Mouse (Mus musculus) spleen, adult 2 months (tissue): Measurements from ENCODE around the gene Prtn3. TPM values are rescaled to one million over a fixed set of nuclear protein-coding genes. Genes with fewer than 3 reads are reported as not detected.
"Not testable (repeated sequence)": the region's sequence is repeated elsewhere in the genome, so short reads cannot be mapped to it uniquely, and the experiment has no call there.

Experiments used
- DNase-seq, 2 experiments: peaks; one replicate each; pipeline versions ENCODE4 v3.0.0 to v3.0.0-alpha.2; 2012 to 2021; ENCODE audit warnings: low spot score in 2 of 2, low read depth in 1 of 2
- H3K27ac ChIP-seq: fragments of 200-500 bp; 2 replicates; pipeline ENCODE4 v1.5.1; 2012; ENCODE audit warnings: low read length, inconsistent platforms; ENCODE audit not compliant: insufficient read depth
- H3K27me3 ChIP-seq: fragments of 200-500 bp; 2 replicates; pipeline ENCODE4 v1.6.1; 2012; ENCODE audit warnings: mild to moderate bottlenecking, moderate library complexity, low read length, inconsistent platforms; ENCODE audit not compliant: control insufficient read depth, insufficient read depth
- H3K36me3 ChIP-seq: fragments of 200-500 bp; 2 replicates; pipeline ENCODE4 v1.6.1; 2012; ENCODE audit warnings: mild to moderate bottlenecking, low read length, inconsistent platforms; ENCODE audit not compliant: control insufficient read depth, insufficient read depth
- H3K4me1 ChIP-seq: fragments of 200-500 bp; 2 replicates; pipeline ENCODE4 v1.6.1; 2011; ENCODE audit warnings: inconsistent platforms; ENCODE audit not compliant: control insufficient read depth, insufficient read depth, insufficient read length
- H3K4me3 ChIP-seq: fragments of 200-500 bp; 2 replicates; pipeline ENCODE4 v1.5.1; 2011; ENCODE audit warnings: mild to moderate bottlenecking, inconsistent platforms; ENCODE audit not compliant: insufficient read depth, insufficient read length; ENCODE audit errors: extremely low read depth
- CTCF ChIP-seq: fragments of 200-500 bp; IDR thresholded peaks from 2 replicates; pipeline ENCODE4 v1.5.1; 2011; ENCODE audit warnings: mild to moderate bottlenecking, inconsistent platforms; ENCODE audit not compliant: insufficient read depth, insufficient read length, insufficient replicate concordance; ENCODE audit errors: extremely low read depth
- POLR2A ChIP-seq: fragments of 200-500 bp; IDR thresholded peaks from 2 replicates; pipeline ENCODE4 v1.6.1; 2011; ENCODE audit warnings: low read depth, low read length, inconsistent platforms
- WGBS: fragments of 180-500 bp; shearing (Covaris S2); methylation state at CpG from one replicate; pipeline ENCODE4 v1.1.7; 2018; 5-methylcytosine and 5-hydroxymethylcytosine counted together
- polyA plus RNA-seq: library from polyadenylated mRNA; depleted of rRNA; stranded (reverse); fragments of >200 nt; gene quantifications from 2 replicates; pipeline ENCODE4 v1.2.3, GENCODE M21; 2012

Gene Prtn3
- polyA plus RNA-seq, 1 experiment, result 25.6 TPM

DNA sequence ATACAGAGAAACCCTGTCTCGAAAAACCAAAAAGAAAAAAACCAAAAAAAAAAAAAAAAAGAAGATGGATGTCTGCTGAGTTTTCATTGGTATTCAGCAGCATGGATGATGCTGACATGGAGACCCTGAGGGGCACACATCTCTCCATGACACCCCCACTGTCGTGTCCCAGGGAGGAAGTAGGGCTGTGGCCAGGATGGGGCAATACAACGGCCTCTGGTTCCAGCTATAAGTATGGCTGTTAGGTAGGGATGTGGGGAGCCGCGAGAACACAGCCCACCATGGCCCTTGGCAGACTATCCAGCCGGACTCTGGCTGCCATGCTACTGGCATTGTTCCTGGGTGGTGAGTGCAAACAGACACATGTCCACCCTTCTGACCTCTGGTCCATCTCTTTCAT lies 11.8 kb downstream of the Prtn3 start, which contains the start of gene Elane:
TSS of gene Elane (plus strand) at position 194 of the 400 bp plus-strand sequence.
- WGBS, result 70% methylated on average over 6 of the region's 6 CpGs
- DNase-seq, result no peak
- no peak within 1 kb of the TSS for H3K4me3 ChIP-seq
- H3K27me3 ChIP-seq, result 0 out of 2 replicates have a peak, but pooled peaks cover 2% of the 10 kb centered on the region
- H3K36me3 ChIP-seq, result no peaks in the 10 kb centered on the region
- no peak for TF ChIP-seq POLR2A
- no peak for TF ChIP-seq CTCF
- H3K27ac ChIP-seq, result no peak within 1 kb of the TSS
- peaks cover 7% of the 10 kb centered on the region for H3K4me1 ChIP-seq

DNA sequence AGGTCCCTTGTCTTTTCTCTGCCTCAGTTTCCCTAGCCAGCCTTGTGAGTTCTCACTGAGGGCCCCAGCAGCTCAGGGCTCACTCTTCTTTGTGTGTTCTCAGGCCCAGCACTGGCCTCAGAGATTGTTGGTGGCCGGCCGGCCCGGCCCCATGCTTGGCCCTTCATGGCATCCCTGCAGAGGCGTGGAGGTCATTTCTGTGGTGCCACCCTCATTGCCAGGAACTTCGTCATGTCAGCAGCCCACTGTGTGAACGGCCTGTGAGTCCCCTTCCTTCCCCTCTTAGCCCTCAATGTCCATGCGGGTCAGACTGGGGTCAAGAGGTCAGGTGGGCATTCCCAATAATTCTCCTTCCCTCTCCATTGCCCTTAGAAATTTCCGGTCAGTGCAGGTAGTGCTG lies 12.3 kb downstream of the Prtn3 start:
- peaks cover 5% of the 10 kb centered on the region for H3K4me1 ChIP-seq
- 0 out of 2 replicates have a peak, but pooled peaks cover 2% of the 10 kb centered on the region for H3K27me3 ChIP-seq
- 92% methylated on average over 8 of the region's 8 CpGs for WGBS
- DNase-seq, result no peak
- no peak overlapping the region for H3K4me3 ChIP-seq
- no peak overlapping the region for H3K27ac ChIP-seq
- TF ChIP-seq CTCF (no peak), POLR2A (no peak)
- H3K36me3 ChIP-seq, result no peaks in the 10 kb centered on the region

DNA sequence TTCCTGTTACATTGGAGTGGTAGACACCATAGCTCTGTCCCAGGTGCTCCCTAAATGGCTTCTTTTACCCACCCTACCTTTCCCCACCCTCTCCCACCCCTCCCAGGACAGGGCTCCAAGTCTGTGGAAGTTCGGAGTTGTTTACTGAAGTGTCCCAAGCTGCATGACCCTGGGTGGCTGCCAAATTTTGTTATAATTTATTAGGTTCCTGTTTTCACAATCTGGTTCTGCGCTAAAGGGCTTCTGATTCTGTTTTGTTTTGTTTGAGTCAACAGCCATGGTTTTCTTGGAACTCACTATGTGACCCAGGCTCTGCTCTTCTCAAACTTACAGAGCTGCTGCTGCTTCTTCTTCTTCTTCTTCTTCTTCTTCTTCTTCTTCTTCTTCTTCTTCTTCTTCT lies 15.1 kb downstream of the Prtn3 start:
- WGBS, result 17% methylated on average over 2 of the region's 2 CpGs
- no peaks in the 10 kb centered on the region for H3K36me3 ChIP-seq
- no peak for DNase-seq
- no peaks in the 10 kb centered on the region for H3K27me3 ChIP-seq
- H3K4me1 ChIP-seq, result no peaks in the 10 kb centered on the region
- H3K27ac ChIP-seq, result no peak overlapping the region
- TF ChIP-seq POLR2A, result no peak
- no peak overlapping the region for H3K4me3 ChIP-seq

DNA sequence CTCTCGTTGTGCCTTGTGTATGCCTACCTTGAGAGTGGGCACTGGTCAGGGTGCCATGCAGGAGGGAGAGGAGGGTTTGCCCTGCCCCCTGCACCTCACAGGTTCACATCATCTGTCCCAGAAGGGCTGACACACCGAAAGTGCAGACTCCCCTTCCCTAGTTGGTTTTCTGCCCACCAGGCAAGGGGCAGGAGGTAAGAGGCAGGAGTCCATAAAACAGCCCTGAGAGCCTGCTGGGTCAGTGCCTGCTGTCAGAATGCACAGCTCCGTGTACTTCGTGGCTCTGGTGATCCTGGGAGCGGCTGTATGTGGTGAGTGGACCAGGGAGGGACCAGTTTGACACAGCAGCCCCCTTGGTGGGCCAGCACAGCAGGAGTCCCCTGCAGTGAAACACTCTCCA lies 16.4 kb downstream of the Prtn3 start, which contains the start of gene Cfd:
TSS of gene Cfd (plus strand) at position 184 of the 400 bp plus-strand sequence.
- DNase-seq, result no peak
- WGBS, result 75% methylated on average over 5 of the region's 5 CpGs
- Histone ChIP-seq H3K36me3 (peaks cover 3% of the 10 kb centered on the region; the same call in 1 of the 2 replicates), H3K27me3 (no peaks in the 10 kb centered on the region), H3K4me3 (no peak within 1 kb of the TSS), H3K27ac (no peak within 1 kb of the TSS; the same call in 1 of the 2 replicates), H3K4me1 (no peaks in the 10 kb centered on the region)
- no peak for TF ChIP-seq CTCF
- TF ChIP-seq POLR2A, result no peak

DNA sequence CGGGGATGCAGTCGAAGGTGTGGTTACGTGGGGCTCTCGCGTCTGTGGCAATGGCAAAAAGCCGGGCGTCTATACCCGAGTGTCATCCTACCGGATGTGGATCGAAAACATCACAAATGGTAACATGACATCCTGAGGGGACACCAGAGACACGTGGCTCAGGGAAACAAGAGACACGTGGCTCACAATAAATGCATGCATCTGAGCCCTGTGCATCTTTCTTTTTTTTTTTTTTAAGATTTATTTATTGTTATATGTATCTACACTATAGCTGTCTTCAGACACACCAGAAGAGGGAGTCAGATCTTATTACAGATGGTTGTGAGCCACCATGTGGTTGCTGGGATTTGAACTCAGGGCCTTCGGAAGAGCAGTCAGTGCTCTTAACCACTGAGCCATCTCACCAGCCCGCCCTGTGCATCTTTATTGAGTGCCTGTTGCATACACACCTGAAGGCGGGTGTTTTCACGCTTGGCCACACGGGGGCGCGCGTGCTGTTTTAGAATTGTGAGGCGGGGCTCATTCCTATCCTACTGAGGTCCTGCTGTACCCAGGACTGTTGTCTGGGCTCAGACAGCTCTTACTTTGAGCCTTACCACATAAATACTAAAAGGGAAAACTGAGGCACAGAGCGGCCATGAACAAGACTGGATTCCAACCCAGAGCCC lies 18.3 kb downstream of the Prtn3 start:
- peak; percentile 47 to 76 for DNase-seq
- TF ChIP-seq CTCF, result peak; percentile 86
- not testable (repeated sequence) for H3K27me3 ChIP-seq, H3K27ac ChIP-seq, H3K4me3 ChIP-seq, H3K4me1 ChIP-seq
- 48% methylated on average over 22 of the region's 22 CpGs for WGBS
- peaks cover 12% of the 10 kb centered on the region for H3K36me3 ChIP-seq

DNA sequence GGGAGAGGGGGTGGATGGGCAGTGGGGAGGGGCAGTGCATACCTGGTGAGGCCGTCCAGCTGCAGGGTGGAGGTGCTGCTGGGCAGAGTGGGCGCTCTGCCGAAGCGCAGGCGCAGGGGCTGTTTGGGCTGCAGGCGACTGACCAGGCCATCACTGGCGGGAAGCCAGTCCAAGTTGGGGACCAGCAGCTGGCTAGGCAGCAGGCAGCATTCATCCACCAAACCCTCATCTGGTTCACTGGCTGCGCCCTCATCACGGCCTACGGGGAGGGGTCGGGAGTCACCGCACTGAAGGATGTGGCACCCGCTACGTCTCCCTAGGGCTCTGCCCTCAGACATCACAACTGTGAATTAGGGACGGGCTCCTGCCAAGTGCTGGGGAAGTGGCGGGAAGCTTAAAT lies 22.0 kb downstream of the Prtn3 start:
- no peaks in the 10 kb centered on the region for H3K27me3 ChIP-seq
- H3K36me3 ChIP-seq, result peaks cover 15% of the 10 kb centered on the region
- no peak overlapping the region for H3K4me3 ChIP-seq
- DNase-seq, result no peak
- 88% methylated on average over 16 of the region's 16 CpGs for WGBS
- no peak overlapping the region for H3K27ac ChIP-seq
- TF ChIP-seq POLR2A (no peak), CTCF (no peak)
- H3K4me1 ChIP-seq, result peaks cover 11% of the 10 kb centered on the region; the same call in 1 of the 2 replicates

DNA sequence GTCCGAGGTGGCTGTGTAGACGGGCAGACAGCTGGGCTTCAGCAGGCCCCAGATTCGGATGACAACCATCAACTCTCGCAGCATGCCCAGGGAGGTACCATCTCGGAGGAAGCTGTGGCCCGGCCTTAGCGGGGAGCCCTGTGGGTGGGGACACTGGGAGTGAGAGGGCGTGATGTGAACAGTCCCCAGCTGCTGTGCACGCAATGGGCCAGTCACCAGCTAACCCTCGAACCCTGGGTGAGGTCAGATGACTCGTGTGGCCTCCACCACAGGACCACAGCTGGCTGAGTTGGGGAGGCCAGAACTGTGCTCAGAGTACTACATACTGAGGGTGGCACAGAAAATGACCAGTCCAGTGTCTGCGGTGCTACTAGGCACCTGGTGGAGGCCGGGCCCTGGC lies 22.5 kb downstream of the Prtn3 start:
- Histone ChIP-seq H3K4me1 (peaks cover 11% of the 10 kb centered on the region; the same call in 1 of the 2 replicates), H3K27ac (no peak overlapping the region), H3K4me3 (no peak overlapping the region), H3K36me3 (peaks cover 15% of the 10 kb centered on the region), H3K27me3 (no peaks in the 10 kb centered on the region)
- DNase-seq, result no peak
- TF ChIP-seq CTCF (no peak), POLR2A (no peak)
- 83% methylated on average over 13 of the region's 13 CpGs for WGBS
